Mouse (Mus musculus) heart, adult 11 months (tissue): ENCODE measurements at regions not wholly inside any gene's neighbourhood (a gene's known extent, or its start where the extent isn't known, plus 50 kb on each side); places are given as distances from the start of the nearest gene placed in this dataset.

Experiments
- DNase-seq: peaks from one replicate; pipeline ENCODE4 v3.0.0; 2022

DNA sequence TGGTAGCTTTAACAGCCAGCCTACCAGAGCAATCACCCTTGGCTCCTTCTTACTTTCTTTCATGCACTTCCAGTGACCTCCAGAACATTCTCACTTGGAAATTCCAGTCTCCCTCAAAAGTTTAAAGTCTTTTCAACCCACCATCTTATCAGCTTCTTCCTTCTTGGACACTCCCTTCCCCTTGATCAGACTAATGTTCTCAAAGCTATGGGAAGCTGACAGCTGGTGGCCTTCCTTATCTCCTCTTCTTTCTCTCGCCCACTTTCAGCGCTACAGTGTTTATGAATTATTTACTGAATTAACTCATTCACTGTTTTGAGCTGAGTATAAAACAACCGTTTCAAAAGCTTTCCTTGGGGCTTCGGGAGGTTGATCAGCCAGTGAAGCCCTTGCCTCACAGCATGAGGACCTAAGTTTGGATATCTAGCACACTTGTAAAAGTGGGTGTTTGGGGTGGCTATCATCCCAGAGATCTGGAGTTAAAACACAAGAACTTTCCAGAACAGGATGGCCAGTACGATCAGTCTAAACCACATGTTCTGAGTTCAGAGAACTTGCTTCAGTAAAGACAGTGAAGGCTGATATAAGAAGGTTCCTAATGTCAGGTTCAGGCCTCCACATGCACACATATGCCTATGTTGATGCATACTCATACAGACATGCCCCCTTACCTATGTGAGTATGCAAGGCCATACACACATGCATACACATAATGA lies 59.7 kb upstream of the Ikzf2 start:
- DNase-seq, result peak; percentile 64

DNA sequence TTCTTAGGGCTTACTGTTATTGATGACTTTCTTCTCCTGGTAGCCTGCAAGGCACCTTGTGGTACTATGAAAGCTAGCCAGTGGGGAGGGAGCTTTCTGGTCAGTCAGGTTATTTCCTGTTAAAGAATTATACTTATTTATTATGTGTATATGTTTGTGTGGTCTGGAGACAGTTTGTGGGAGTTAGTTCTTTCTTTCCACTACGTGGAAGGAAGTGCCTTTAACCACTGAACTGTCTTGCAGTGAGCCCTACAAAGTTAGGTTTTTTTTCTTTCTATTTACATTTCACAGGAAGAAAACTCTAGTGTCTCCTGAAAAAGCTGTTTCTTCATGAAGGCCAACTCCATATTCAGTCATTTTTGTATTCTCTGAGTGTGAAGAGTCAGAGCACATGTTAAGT lies 65.7 kb upstream of the Ikzf2 start:
- no peak for DNase-seq

GRCm38 (mm10) chr1:69757702-69758101 lies 69.1 kb upstream of the Spag16 start:
- DNase-seq, result no peak

- DNase-seq, result no peak
Measured at GRCm38 (mm10) chr1:69759544-69759943, 67.2 kb upstream of the Spag16 start.

- no peak for DNase-seq
Measured at GRCm38 (mm10) chr1:69768714-69769113, 58.1 kb upstream of the Spag16 start.

GRCm38 (mm10) chr1:69770209-69770608 lies 56.6 kb upstream of the Spag16 start:
- no peak for DNase-seq

- no peak for DNase-seq
Measured at GRCm38 (mm10) chr1:69771436-69771835, 55.3 kb upstream of the Spag16 start.

- no peak for DNase-seq
Measured at GRCm38 (mm10) chr1:69775589-69775988, 51.2 kb upstream of the Spag16 start.
